Mouse (Mus musculus): ENCODE results near the gene Unc119b.

- TF ChIP-seq ZC3H11A (IDR thresholded peaks at IDR 0.05; ENCODE audit: borderline replicate concordance, low read depth, low read length) (no peak), HCFC1 (IDR thresholded peaks at IDR 0.05; ENCODE audit: borderline replicate concordance, insufficient read depth, low read length) (no peak)
Observed at GRCm38 (mm10) chr5:115099991-115100390, 34.8 kb downstream of the Unc119b start.
